Mouse (Mus musculus): Measurements from ENCODE around the gene Gm45837.

GRCm38 (mm10) chr7:101459305-101459813 lies 48.7 kb downstream of the Gm45837 start:
- TF ChIP-seq POLR2A (IDR thresholded peaks at IDR 0.05; ENCODE audit: extremely low read depth, insufficient read depth, low read length) (no peak), CTCF (IDR thresholded peaks at IDR 0.05; ENCODE audit: low read depth, low read length) (no peak)

Measured in liver, adult 2 months (tissue).